Mouse (Mus musculus) monocyte, adult 59 days (primary cell): ENCODE measurements around the gene Olfr898. TPM values are rescaled to one million over a fixed set of nuclear protein-coding genes. Genes with fewer than 3 reads are reported as not detected.

Experiments used
- total RNA-seq, 2 experiments: library from RNA; stranded (reverse); gene quantifications; one replicate each; pipeline ENCODE4 v1.2.4; 2023

Gene Olfr898
- not detected for total RNA-seq

DNA sequence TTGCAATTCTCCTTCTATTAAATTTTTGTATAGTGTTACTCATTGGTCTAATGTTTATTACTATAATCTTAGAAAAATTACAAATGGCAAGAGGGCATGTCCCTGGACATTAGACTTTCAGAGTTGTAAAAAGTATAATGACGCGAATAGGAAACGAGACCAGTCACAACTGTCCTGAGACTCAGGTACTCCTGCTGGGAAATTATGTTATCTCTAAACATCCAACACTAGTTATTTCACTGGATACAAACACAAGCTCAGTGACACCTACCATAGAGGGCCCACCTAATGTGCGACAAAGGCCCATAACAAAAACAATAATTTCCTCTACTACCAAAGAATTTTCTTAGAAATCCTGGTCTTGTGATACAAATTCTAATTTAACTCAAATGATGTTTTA, at the start of gene Olfr898:
Olfr898 (plus strand) TSS at position 301 of the 400 bp plus-strand sequence.

DNA sequence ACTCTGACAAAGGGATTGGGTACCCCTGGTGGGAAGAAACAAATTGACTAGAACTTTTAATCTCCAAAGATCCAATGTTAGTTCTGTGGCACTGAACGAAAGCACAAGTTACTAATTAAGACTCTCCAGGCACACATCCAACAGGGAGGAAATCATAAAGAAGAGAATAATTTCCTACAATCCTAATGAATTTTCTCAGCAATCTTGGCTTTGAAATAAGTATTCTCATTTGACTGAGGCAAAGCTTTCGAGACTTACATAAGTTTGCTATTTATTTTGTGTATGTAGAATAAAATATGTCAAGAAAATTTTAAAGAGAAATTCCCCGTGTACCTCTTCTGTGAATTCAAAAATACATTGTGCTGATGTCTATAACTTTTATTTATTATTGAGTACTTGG, 19.5 kb upstream of the Olfr898 start, which contains the start of gene Olfr25:
Olfr25 (plus strand) TSS at position 301 of the 400 bp plus-strand sequence.

DNA sequence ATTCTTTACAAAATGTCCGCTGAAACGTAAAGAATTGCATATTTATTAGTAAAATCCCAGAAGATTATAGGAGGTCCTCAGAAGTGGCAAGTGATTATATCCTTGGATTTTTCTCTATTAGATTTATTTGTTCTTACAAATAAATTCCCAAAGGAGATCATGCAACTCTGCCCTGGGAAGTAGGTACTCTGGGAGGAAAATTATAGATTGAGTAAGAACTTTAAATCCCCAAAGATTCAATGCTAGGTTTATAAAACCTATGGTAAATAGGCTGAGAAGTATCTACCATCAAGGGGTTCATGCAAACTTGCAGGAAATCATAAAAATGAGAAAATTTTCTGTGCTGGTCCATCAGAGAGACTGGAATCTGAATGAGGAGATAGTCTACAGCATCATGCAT, 18.4 kb downstream of the Olfr898 start, which contains the start of gene Olfr250:
Olfr250 (plus strand) TSS at position 301 of the 400 bp plus-strand sequence.

DNA sequence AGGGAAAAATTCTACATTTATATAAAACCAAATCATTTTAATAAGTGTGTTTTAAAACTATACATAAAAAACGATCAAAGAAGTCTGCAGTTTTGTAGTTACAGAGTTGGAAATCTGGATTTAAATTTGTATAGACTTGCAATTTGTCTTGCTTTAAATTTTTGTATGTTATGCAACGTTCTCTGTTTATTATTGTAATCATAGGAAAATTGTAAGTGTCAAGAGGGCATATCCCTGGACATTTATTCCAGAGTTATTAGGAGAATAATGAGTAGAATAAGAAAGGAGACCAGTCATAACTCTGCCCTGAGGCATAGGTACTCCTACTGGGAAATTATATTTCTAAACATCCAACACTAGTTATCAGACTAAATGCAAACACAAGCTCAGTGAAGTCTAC, 28.6 kb downstream of the Olfr898 start, which contains the start of gene Olfr251:
Olfr251 (plus strand) TSS at position 301 of the 400 bp plus-strand sequence.

DNA sequence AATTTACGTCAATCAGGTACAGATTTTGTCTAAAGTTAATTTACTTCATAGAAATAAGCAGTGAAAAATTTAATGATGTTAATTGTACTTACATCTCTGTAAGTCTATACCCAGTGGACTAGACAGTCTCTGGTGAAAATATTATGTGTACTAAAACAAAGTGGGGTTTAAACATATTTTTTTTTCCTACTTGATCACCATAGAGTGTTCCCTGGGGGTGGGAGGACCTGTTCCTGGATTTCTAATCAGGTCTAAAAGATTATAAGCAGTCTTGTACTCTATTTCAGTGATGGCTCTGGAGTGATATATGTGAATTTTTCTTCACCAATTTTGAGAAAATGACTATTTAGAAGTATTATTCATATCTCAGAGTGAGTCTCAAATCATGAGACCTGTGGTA, 53.2 kb downstream of the Olfr898 start, which contains the start of gene Olfr147:
Olfr147 (plus strand) TSS at position 301 of the 400 bp plus-strand sequence.

Other genes starting within 250 kb of the Olfr898 start
- gene Olfr888, start 240.3 kb upstream of the Olfr898 start, total RNA-seq: not detected
- not detected for gene Olfr889, start 233.2 kb upstream of the Olfr898 start, total RNA-seq
- gene Olfr890, start 205.9 kb upstream of the Olfr898 start, total RNA-seq: not detected
- not detected for gene Olfr891, start 167.6 kb upstream of the Olfr898 start, total RNA-seq
- gene Olfr893, start 140.0 kb upstream of the Olfr898 start, total RNA-seq: not detected
- not detected for gene Olfr894, start 130.4 kb upstream of the Olfr898 start, total RNA-seq
- not detected for gene Olfr143, start 95.6 kb upstream of the Olfr898 start, total RNA-seq
- gene Olfr895, start 80.6 kb upstream of the Olfr898 start, total RNA-seq: not detected
- gene Olfr896-ps1, start 57.3 kb upstream of the Olfr898 start, total RNA-seq: not detected
- not detected for gene Olfr25, start 19.4 kb upstream of the Olfr898 start, total RNA-seq
- not detected for gene Olfr250, start 18.5 kb downstream of the Olfr898 start, total RNA-seq
- not detected for gene Olfr251, start 28.7 kb downstream of the Olfr898 start, total RNA-seq
- gene Olfr147, start 53.3 kb downstream of the Olfr898 start, total RNA-seq: not detected
- gene Olfr901, start 81.0 kb downstream of the Olfr898 start, total RNA-seq: not detected
- not detected for gene Olfr902, start 99.2 kb downstream of the Olfr898 start, total RNA-seq
- gene Olfr904, start 114.7 kb downstream of the Olfr898 start, total RNA-seq: not detected
- gene Olfr905, start 122.7 kb downstream of the Olfr898 start, total RNA-seq: not detected
- gene Olfr906, start 138.7 kb downstream of the Olfr898 start, total RNA-seq: not detected
- gene Olfr907, start 147.4 kb downstream of the Olfr898 start, total RNA-seq: not detected
- not detected for gene Olfr911-ps1, start 173.2 kb downstream of the Olfr898 start, total RNA-seq
- not detected for gene Olfr910, start 189.4 kb downstream of the Olfr898 start, total RNA-seq
- gene Olfr912, start 231.8 kb downstream of the Olfr898 start, total RNA-seq: not detected
- gene Olfr913, start 244.3 kb downstream of the Olfr898 start, total RNA-seq: not detected